Mouse (Mus musculus) left cerebral cortex, adult 8-10 months (tissue): Measurements from ENCODE around the gene Fgf3. TPM values are rescaled to one million over a fixed set of nuclear protein-coding genes. Genes with fewer than 3 reads are reported as not detected.

Experiments used
- total RNA-seq, 4 experiments: library from RNA; stranded (reverse); gene quantifications; 2 replicates each; pipeline ENCODE4 v1.2.4; 2022

The Fgf3 gene
- total RNA-seq, 4 experiments from 2014 or later: 1.0 to 1.9 (median 1.4) TPM

Other genes starting within 250 kb of the Fgf3 start
- 1 to 10 TPM; 3.6 to 5.7 (median 4.2) TPM for gene Ano1, start 86.1 kb upstream of the Fgf3 start, total RNA-seq
- gene Fgf4, start 9.3 kb downstream of the Fgf3 start, total RNA-seq: not detected
- gene Fgf15, start 58.4 kb downstream of the Fgf3 start, total RNA-seq: not detected
- 10 to 100 TPM; 23.4 to 30.7 (median 24.9) TPM for gene LTO1, start 77.0 kb downstream of the Fgf3 start, total RNA-seq
- gene Ccnd1, start 101.8 kb downstream of the Fgf3 start, total RNA-seq: 10 to 100 TPM; 38.1 to 47.4 (median 43.6) TPM